In genomic region chr1:90234620-90235054, GRCm38 (mm10) we compare ENCODE assay signal across 10 mouse cellular contexts. TPM values are rescaled to one million over a fixed set of nuclear protein-coding genes. Genes with fewer than 3 reads are reported as not detected.
DNase-seq lines count a peak whose midpoint lies in the region; ATAC-seq and TF ChIP-seq lines count a peak whose summit lies in the region.
"Had no signal": no experiment of that assay in that cellular context is flagged by ENCODE, and none has a peak within 500 bp of the region (broad histone marks: within the 10 kb centered on the region; RNA-seq: fewer than 3 reads in every experiment).

No protein-coding gene starts in this region.

- H3K4me2 ChIP-seq in hindbrain, embryonic 12.5 days (replicated peaks) = no peak overlapping the region
- H3K4me2 ChIP-seq in hindbrain, postnatal 0 days (ENCODE audit: low read depth, low read length) = no peak overlapping the region
- H3K4me2 ChIP-seq in lung, postnatal 0 days (replicated peaks; ENCODE audit: low read depth, low read length) = no peak overlapping the region

- no peaks in the 10 kb centered on the region for H3K36me3 ChIP-seq in hindbrain, embryonic 12.5 days
- H3K36me3 ChIP-seq in hindbrain, postnatal 0 days (ENCODE audit: insufficient read depth, low read length) = no peaks in the 10 kb centered on the region
- H3K36me3 ChIP-seq in lung, postnatal 0 days (ENCODE audit: insufficient read depth, low read length) = no peaks in the 10 kb centered on the region

- DNase-seq in hindbrain, postnatal 0 days (ENCODE audit: low spot score) = no peak
- DNase-seq in adipocyte (ENCODE audit: low spot score) = peak; percentile 69
- DNase-seq in gastrocnemius, postnatal 25 days = peak; percentile 49
- peak; percentile 62 for DNase-seq in lung, postnatal 0 days (ENCODE audit: low spot score)
- DNase-seq in Muller cell, postnatal 12 days (ENCODE audit: inconsistent ontology term) = no peak
- no peak for DNase-seq in ovary, adult 18-20 months (ENCODE audit: low spot score)
- DNase-seq in spleen, postnatal 10 days (ENCODE audit: low spot score in 2 of 2) = no peak
- DNase-seq: cerebellum, adult 11-12 months had no signal

- H3K9ac ChIP-seq in hindbrain, embryonic 12.5 days = no peak overlapping the region
- no peak overlapping the region for H3K9ac ChIP-seq in hindbrain, postnatal 0 days (replicated peaks; ENCODE audit: low read length)
- H3K9ac ChIP-seq in lung, postnatal 0 days (replicated peaks; ENCODE audit: low read depth) = no peak overlapping the region

- 69% methylated on average over 11 of the region's 11 CpGs for WGBS in hindbrain, embryonic 12.5 days
- WGBS in hindbrain, postnatal 0 days = 77% methylated on average over 11 of the region's 11 CpGs
- 59% methylated on average over 11 of the region's 11 CpGs for WGBS in lung, postnatal 0 days

- no peak for TF ChIP-seq CTCF in hindbrain, postnatal 0 days (IDR thresholded peaks at IDR 0.05; ENCODE audit: low read depth)
- no peak for TF ChIP-seq CTCF in lung, postnatal 0 days (IDR thresholded peaks at IDR 0.05)

- no peak overlapping the region for H3K4me3 ChIP-seq in hindbrain, embryonic 12.5 days
- no peak overlapping the region for H3K4me3 ChIP-seq in hindbrain, postnatal 0 days (ENCODE audit: low read length)
- H3K4me3 ChIP-seq in lung, postnatal 0 days (ENCODE audit: low read depth, low read length) = no peak overlapping the region

- peaks cover 21% of the 10 kb centered on the region for H3K4me1 ChIP-seq in hindbrain, embryonic 12.5 days
- peaks cover 8% of the 10 kb centered on the region; the same call in 1 of the 2 replicates for H3K4me1 ChIP-seq in hindbrain, postnatal 0 days (ENCODE audit: insufficient read depth, low read length)
- no peaks in the 10 kb centered on the region for H3K4me1 ChIP-seq in lung, postnatal 0 days (ENCODE audit: insufficient read depth, low read depth, low read length)

- H3K9me3 ChIP-seq in hindbrain, embryonic 12.5 days (replicated peaks) = 0 out of 2 replicates have a peak, but pooled peaks cover 4% of the 10 kb centered on the region
- H3K9me3 ChIP-seq in hindbrain, postnatal 0 days (ENCODE audit: low read length) = no peaks in the 10 kb centered on the region
- no peaks in the 10 kb centered on the region for H3K9me3 ChIP-seq in lung, postnatal 0 days (ENCODE audit: low read length)

- TF ChIP-seq EP300 in lung, postnatal 0 days (IDR thresholded peaks at IDR 0.05) = peak; percentile 73

- H3K27me3 ChIP-seq in hindbrain, embryonic 12.5 days = no peaks in the 10 kb centered on the region
- no peaks in the 10 kb centered on the region for H3K27me3 ChIP-seq in hindbrain, postnatal 0 days (ENCODE audit: insufficient read depth, low read length)
- H3K27me3 ChIP-seq in lung, postnatal 0 days (replicated peaks; ENCODE audit: insufficient read depth, low read length) = no peaks in the 10 kb centered on the region

- H3K27ac ChIP-seq in hindbrain, embryonic 12.5 days = 0 out of 2 replicates have a peak overlapping the region, but pooled peaks have one; percentile 35
- H3K27ac ChIP-seq in hindbrain, postnatal 0 days = no peak overlapping the region
- no peak overlapping the region for H3K27ac ChIP-seq in lung, postnatal 0 days (ENCODE audit: low read length)
- H3K27ac ChIP-seq: macrophage had no signal

- no peak for ATAC-seq in hindbrain, embryonic 12.5 days (ENCODE audit: low FRiP score)
- ATAC-seq in hindbrain, postnatal 0 days = no peak
- ATAC-seq in lung, postnatal 0 days = peak; percentile 52; the same call in 1 of the 2 replicates

RNA-seq across cellular contexts. Expression of gene Ackr3, which starts 30.9 kb away (rescaled TPM):
- 26.9 and 27.6 TPM in 2 replicates for polyA plus RNA-seq in hindbrain, embryonic 12.5 days (2016; fragmentation: Nextera tagmentation; extraction: Ambion mirVana)
- 7.2 and 13.1 TPM in 2 replicates for total RNA-seq in hindbrain, postnatal 0 days (2014; rRNA removed)
- 7.4 and 7.8 TPM in 2 replicates for polyA plus RNA-seq in hindbrain, postnatal 0 days (2015; fragmentation: Nextera tagmentation; extraction: Ambion mirVana)
- 10 to 100 TPM; 10.5 to 13.2 TPM for total RNA-seq in gastrocnemius, postnatal 25 days (2021)
- polyA plus RNA-seq in lung, postnatal 0 days (2015; fragmentation: Nextera tagmentation; extraction: Ambion mirVana) = 38.4 and 54.8 TPM in 2 replicates
- polyA plus RNA-seq: macrophage had no signal

Comparison
In these comparisons a context has a peak if more than half of its experiments do, and no peak if none do; other contexts are left out.
1. DNase-seq: peak in adipocyte (single experiment), gastrocnemius, postnatal 25 days (single experiment) and lung, postnatal 0 days (single experiment); none in hindbrain, postnatal 0 days (single experiment), Muller cell, postnatal 12 days (single experiment), ovary, adult 18-20 months (single experiment) and spleen, postnatal 10 days (0 of 2).